Comparison of ENCODE assay signal across 26 mouse cellular contexts in the genomic region with DNA sequence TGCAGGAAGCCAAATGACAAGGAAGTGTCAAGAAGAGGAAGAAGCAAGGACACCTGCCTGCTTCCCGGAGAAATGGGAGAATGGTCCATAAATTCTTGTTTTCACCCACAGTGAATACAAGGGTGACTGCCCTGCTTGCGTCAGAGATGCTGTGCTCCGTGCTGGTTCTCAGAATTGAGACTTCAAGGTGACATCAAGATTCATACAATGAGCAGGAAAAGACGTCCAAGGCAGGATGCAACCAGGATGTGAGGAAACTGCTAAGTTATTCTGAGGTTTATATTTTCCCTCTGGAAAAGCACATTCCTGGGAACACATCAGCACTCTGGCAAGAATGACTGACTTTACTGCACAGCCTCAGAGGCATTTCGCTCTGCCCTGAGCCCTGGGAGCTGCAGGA.
DNase-seq lines count a peak whose midpoint lies in the region; ATAC-seq and TF ChIP-seq lines count a peak whose summit lies in the region.
"Had no signal": no experiment of that assay in that cellular context is flagged by ENCODE, and none has a peak within 500 bp of the region (broad histone marks: within the 10 kb centered on the region; RNA-seq: fewer than 3 reads in every experiment).

No protein-coding gene starts in this region.

- peak; percentile 3 for DNase-seq in embryonic facial prominence, embryonic 14.5 days (ENCODE audit: low spot score)
- DNase-seq in embryonic facial prominence, embryonic 10.5 days (ENCODE audit: low spot score): no peak
- peak; percentile 8 for DNase-seq in lung, postnatal 0 days (ENCODE audit: low spot score)
- no peak for DNase-seq in lung, adult 2 months
- DNase-seq in kidney, postnatal 10 days: peak; percentile 25
- peak; percentile 13 for DNase-seq in yolk sac, embryonic 10.5 days (ENCODE audit: low spot score)
- no peak for DNase-seq in cerebellum, postnatal 25 days
- no peak for DNase-seq in ovary, postnatal 10 days (ENCODE audit: low spot score)
- DNase-seq: cerebellum, adult 8-10 months; gastrocnemius, postnatal 14 days; heart, adult 18-20 months; layer of hippocampus, postnatal 36 days; left cerebral cortex, postnatal 4 days; liver, postnatal 0 days; lung, postnatal 14 days; thymus, adult 2 months; thymus, postnatal 36 days had no signal

- no peak overlapping the region for H3K4me3 ChIP-seq in embryonic facial prominence, embryonic 14.5 days (ENCODE audit: low read depth, low read length)
- H3K4me3 ChIP-seq in embryonic facial prominence, embryonic 10.5 days: no peak overlapping the region
- H3K4me3 ChIP-seq in lung, postnatal 0 days (ENCODE audit: low read depth, low read length): no peak overlapping the region
- H3K4me3 ChIP-seq in lung, adult 2 months (replicated peaks; ENCODE audit: extremely low read depth, low read depth, low read length): no peak overlapping the region
- H3K4me3 ChIP-seq: embryonic facial prominence, embryonic 15.5 days; forebrain, embryonic 12.5 days; liver, embryonic 12.5 days; midbrain, embryonic 10.5 days had no signal

- H3K9ac ChIP-seq in embryonic facial prominence, embryonic 14.5 days (ENCODE audit: low read depth, low read length): no peak overlapping the region
- H3K9ac ChIP-seq in lung, postnatal 0 days (replicated peaks; ENCODE audit: low read depth): no peak overlapping the region
- H3K9ac ChIP-seq: embryonic facial prominence, embryonic 15.5 days; forebrain, embryonic 12.5 days; hindbrain, embryonic 14.5 days; liver, embryonic 12.5 days; liver, postnatal 0 days had no signal

- no peaks in the 10 kb centered on the region for H3K4me1 ChIP-seq in embryonic facial prominence, embryonic 14.5 days (ENCODE audit: control insufficient read depth, insufficient read depth, low read length)
- H3K4me1 ChIP-seq in embryonic facial prominence, embryonic 10.5 days: peaks cover 8% of the 10 kb centered on the region; the same call in 1 of the 2 replicates
- H3K4me1 ChIP-seq in lung, postnatal 0 days (ENCODE audit: insufficient read depth, low read depth, low read length): no peaks in the 10 kb centered on the region
- no peaks in the 10 kb centered on the region for H3K4me1 ChIP-seq in lung, adult 2 months (ENCODE audit: control insufficient read depth, insufficient read depth, low read length)
- H3K4me1 ChIP-seq: embryonic facial prominence, embryonic 15.5 days; forebrain, embryonic 12.5 days; liver, embryonic 12.5 days; midbrain, embryonic 10.5 days had no signal

- peak; percentile 94 for TF ChIP-seq EP300 in lung, postnatal 0 days (IDR thresholded peaks at IDR 0.05)

- no peaks in the 10 kb centered on the region for H3K27me3 ChIP-seq in embryonic facial prominence, embryonic 14.5 days (replicated peaks; ENCODE audit: control insufficient read depth, insufficient read depth, low read length)
- no peaks in the 10 kb centered on the region for H3K27me3 ChIP-seq in embryonic facial prominence, embryonic 10.5 days (replicated peaks; ENCODE audit: low read depth, poor library complexity, severe bottlenecking)
- H3K27me3 ChIP-seq in lung, postnatal 0 days (replicated peaks; ENCODE audit: insufficient read depth, low read length): no peaks in the 10 kb centered on the region
- H3K27me3 ChIP-seq: embryonic facial prominence, embryonic 15.5 days; forebrain, embryonic 12.5 days; liver, embryonic 12.5 days had no signal

- no peak overlapping the region for H3K27ac ChIP-seq in embryonic facial prominence, embryonic 14.5 days (replicated peaks; ENCODE audit: low read depth, low read length)
- no peak overlapping the region for H3K27ac ChIP-seq in embryonic facial prominence, embryonic 10.5 days (replicated peaks)
- H3K27ac ChIP-seq in lung, postnatal 0 days (ENCODE audit: low read length): no peak overlapping the region
- H3K27ac ChIP-seq: embryonic facial prominence, embryonic 15.5 days; forebrain, embryonic 12.5 days; hindbrain, embryonic 14.5 days; liver, embryonic 12.5 days; midbrain, embryonic 10.5 days had no signal

- TF ChIP-seq CTCF in lung, postnatal 0 days (IDR thresholded peaks at IDR 0.05): no peak
- no peak for TF ChIP-seq CTCF in lung, adult 2 months (IDR thresholded peaks at IDR 0.05; ENCODE audit: insufficient read depth, low read length)

- no peak overlapping the region for H3K4me2 ChIP-seq in embryonic facial prominence, embryonic 14.5 days (ENCODE audit: low read depth, low read length)
- H3K4me2 ChIP-seq in lung, postnatal 0 days (replicated peaks; ENCODE audit: low read depth, low read length): no peak overlapping the region
- H3K4me2 ChIP-seq: embryonic facial prominence, embryonic 15.5 days; forebrain, embryonic 12.5 days; heart, embryonic 11.5 days; hindbrain, embryonic 14.5 days; liver, embryonic 12.5 days had no signal

- TF ChIP-seq POLR2A in lung, adult 2 months (IDR thresholded peaks at IDR 0.05; ENCODE audit: borderline replicate concordance, extremely low read depth, low read depth, low read length): no peak

- 62% methylated on average over 5 of the region's 5 CpGs for WGBS in embryonic facial prominence, embryonic 14.5 days
- WGBS in embryonic facial prominence, embryonic 10.5 days: 76% methylated on average over 5 of the region's 5 CpGs
- WGBS in lung, postnatal 0 days: 46% methylated on average over 5 of the region's 5 CpGs
- 40% methylated on average over 5 of the region's 5 CpGs for WGBS in lung, adult 2 months

- H3K36me3 ChIP-seq in embryonic facial prominence, embryonic 14.5 days (ENCODE audit: control insufficient read depth, insufficient read depth, low read length): no peaks in the 10 kb centered on the region
- no peaks in the 10 kb centered on the region for H3K36me3 ChIP-seq in embryonic facial prominence, embryonic 10.5 days (replicated peaks)
- H3K36me3 ChIP-seq in lung, postnatal 0 days (ENCODE audit: insufficient read depth, low read length): no peaks in the 10 kb centered on the region
- H3K36me3 ChIP-seq: embryonic facial prominence, embryonic 15.5 days; forebrain, embryonic 12.5 days; liver, embryonic 12.5 days; midbrain, embryonic 10.5 days had no signal

- ATAC-seq in embryonic facial prominence, embryonic 14.5 days (ENCODE audit: low read depth): no peak
- peak; percentile 47 for ATAC-seq in lung, postnatal 0 days
- ATAC-seq: CD4-positive, CD25-positive, alpha-beta regulatory T cell, adult 4 months; intestine, postnatal 0 days; liver, embryonic 12.5 days; liver, postnatal 0 days; midbrain, embryonic 16.5 days had no signal

- H3K9me3 ChIP-seq in embryonic facial prominence, embryonic 14.5 days (ENCODE audit: control insufficient read depth, low read length): no peaks in the 10 kb centered on the region
- H3K9me3 ChIP-seq in embryonic facial prominence, embryonic 10.5 days: no peaks in the 10 kb centered on the region
- H3K9me3 ChIP-seq in lung, postnatal 0 days (ENCODE audit: low read length): no peaks in the 10 kb centered on the region
- H3K9me3 ChIP-seq: embryonic facial prominence, embryonic 15.5 days; forebrain, embryonic 12.5 days; liver, embryonic 12.5 days; midbrain, embryonic 10.5 days had no signal

Comparison
In these comparisons a context has a peak if more than half of its experiments do, and no peak if none do; other contexts are left out.
1. DNase-seq: peak in embryonic facial prominence, embryonic 14.5 days (single experiment), lung, postnatal 0 days (single experiment), kidney, postnatal 10 days (single experiment) and yolk sac, embryonic 10.5 days (single experiment); none in embryonic facial prominence, embryonic 10.5 days (single experiment), lung, adult 2 months (single experiment), cerebellum, postnatal 25 days (0 of 2) and ovary, postnatal 10 days (single experiment).